Mouse (Mus musculus): ENCODE results near the gene Tead3.
A peak's percentile ranks its signal among the peaks of the same experiment; 100 is the strongest.

The Tead3 gene

DNA sequence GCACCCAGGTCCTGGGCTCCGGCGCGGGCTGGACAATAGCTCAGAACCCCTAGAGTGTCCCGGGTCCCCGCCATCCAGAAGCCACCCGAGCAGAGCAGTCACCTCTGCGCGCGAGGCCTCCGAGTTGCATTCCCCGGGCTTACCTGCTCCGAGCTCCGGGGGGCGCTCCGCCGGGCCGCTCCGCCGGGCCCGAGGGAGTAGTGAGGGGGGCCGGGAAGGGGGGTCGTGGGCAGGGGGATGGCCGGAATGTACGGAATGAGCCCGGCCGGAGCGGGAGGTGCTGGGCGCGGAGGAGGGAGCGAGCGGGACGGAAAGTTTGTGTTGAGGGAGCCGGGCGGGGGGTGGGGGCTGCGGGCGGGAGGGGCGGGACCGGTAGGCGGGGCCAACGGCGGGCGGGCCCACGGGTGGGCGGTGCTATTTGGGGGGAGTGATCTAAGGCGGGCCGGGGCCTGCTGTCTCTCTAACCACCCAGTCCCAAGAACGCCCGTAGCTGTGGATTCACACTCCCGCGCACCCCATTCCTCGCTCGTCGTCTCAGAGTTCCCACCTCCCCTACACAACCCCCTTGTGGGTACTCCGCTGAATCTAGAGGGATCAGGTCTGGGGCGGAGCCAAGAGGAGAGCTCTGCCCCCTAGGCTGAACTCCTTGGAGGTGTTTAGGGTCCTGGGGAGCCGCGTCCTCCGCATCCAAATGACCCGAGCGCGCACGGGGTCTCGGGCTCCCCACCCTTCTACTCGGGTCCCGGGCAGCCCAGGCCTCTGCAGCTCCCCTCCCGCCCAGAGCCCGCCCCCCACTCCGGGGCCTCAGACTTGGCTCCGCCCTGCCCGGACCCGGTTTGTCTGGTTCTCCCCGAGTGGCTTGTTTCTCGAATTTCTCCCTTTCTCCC, at the start of gene Tead3:
TSS of gene Tead3 (minus strand) at position 352 of the 887 bp plus-strand sequence.
- no peak for DNase-seq

DNA sequence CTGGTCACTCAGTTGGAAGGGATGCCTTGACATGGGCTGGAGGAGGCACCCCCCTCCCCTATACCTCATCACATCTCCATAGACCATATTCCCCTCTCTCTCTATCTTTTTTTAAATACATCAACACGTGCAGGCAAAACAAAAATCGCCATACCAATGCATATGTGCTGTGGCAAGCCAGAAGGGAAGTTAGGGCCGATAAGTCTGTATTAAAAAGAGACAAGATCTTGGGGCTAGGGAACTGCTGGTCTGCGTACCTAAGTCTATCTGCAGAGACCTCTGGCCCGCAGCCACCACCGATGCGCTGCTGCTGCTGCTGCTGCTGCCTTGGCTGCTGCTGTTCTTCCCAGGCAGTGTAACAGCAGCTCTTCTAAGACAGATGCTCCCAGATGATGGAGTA, 44.4 kb upstream of the Tead3 start:
- no peak for DNase-seq

DNA sequence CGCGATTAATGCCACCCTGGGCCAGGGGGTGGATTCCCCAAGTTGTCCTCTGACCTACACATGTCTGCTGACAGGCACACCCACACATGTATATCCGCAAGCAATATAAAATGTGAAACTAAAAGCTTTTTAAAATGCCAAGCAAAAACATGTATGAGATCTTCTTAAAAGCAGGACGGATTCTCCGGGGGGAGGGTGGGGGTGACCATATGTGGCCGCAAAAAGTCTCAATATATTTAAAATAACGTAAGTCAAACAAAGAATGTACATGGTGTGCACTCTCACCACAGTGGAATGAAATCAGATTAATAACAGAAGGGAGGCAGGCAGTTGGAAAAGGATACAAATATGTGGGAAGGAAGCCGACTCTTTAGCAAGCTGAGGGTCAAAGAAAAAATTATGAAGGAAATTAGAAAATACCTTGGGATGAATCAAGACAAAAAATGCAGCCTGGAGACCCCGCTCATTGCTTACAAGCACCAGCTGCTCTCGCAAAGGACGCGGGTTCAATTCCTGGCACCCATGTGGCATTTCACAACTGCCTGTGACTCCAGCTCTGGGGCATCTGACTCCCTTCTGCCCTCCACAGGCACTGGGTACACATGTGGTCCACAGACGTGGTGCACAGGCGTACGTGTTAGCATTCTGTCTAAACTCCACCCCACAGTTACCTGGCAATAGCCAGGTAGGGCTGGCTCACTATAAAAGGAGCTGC, 43.6 kb upstream of the Tead3 start:
- no peak for DNase-seq

DNA sequence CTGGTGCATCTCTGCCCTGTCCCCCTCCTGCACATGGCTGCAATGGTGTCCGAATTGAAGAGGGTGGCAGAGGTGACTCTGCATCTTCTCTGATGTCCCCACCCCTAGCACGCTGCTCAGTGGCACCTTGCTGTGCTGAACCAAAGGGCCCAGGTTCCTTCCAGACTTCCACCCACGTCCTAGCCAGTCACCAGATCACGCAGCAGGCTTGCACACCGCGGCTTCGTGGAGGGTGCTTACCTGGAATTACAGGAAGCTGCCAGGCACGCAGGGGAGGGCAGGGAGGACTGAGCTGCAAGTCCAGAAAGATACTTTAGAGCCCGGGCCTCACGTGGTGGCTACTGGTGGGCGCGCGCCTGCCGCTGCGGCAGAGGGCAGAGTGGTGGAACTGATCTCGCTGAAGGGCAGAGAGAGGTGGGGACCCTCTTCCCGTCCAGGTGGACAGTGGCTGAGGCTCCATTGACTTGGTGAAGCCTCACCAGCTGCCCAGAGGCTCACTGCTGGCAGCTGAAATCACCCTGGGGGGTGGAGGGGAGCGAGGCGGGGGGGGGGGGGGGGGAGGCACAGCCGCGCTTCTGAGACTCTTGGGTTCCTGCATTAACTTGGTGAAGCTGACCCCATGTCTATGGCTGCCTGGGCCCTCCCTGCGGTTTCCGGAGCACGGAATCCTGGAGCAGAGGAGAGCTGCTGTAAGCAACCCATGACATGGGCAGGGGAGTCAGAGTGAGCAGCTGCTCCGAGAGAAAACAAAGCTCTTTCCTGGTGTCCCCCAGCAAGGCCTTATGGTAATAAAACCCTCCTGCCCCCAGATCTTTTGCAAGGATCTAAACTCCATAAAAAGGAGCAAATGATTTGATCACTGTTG, 41.2 kb upstream of the Tead3 start:
- no peak for DNase-seq

DNA sequence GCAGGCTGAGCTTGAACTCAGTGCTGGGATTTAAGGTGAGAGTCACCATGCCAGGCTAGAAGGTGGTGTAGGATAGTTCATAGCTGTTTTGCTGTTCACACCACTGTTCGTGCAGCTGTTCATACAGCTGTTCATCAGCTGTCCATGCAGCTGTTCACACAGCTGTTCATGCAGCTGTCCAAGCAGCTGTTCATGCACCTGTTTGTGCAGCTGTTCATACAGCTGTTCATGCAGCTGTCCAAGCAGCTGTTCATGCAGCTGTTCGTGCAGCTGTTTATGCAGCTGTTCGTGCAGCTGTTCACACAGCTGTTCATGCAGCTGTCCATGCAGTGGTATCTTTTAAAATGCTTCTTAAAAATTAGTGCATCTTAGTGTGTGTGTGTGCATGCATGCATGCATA, 37.9 kb upstream of the Tead3 start:
- no peak for DNase-seq

DNA sequence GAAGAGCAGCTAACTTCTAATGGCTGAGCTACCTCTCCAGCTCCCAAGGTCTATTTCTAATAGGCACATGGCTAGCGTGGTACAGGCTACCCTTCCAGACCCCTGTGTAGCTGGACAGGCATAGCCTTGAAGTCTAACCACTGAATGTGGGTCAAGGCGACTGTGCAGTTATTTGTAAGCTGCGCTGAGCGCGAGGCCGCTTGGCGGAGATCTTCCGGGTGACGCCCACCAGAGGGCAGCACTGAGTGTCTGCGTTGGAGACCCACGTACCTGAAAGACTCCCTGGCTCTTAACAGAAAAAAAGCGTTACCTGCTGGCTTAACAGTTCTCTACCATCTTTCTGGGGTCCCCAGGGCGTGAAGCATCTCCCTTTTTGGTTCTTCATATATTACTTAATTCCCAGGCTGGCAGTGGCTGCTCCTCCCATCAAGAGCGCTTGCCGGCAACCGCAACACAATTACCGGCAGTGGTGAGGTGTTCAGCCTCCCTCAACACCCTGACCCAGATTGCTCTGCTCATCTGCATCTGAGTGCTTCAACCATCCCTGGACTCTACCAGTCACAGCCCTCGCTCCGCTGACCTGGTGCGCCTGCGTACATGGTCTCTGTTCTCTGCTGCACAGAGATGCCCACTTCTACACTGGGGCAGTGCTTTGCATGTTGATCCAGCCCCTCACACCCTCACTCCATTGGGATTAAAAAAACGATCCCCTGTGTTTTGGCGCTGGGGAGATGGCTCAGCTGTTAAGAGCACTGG, 35.7 kb upstream of the Tead3 start:
- DNase-seq = peak; percentile 64

DNA sequence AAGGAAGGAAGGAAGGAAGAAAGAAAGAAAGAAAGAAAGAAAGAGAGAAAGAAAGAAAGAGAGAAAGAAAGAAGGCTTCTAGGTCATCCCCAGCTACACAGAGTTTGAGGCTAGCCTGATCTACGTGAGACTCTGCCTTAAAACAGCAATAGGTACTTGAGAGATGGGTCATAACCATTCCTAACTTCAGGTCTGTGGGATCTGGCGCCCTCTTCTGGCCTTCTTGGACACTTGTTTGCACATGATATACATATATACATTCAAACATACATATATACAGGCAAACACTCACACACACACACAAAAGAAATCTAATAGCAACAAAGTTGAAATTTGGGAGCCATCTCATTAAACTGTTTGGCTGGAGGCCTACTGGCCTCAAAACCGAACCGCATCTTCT, 33.7 kb upstream of the Tead3 start:
- no peak for DNase-seq

DNA sequence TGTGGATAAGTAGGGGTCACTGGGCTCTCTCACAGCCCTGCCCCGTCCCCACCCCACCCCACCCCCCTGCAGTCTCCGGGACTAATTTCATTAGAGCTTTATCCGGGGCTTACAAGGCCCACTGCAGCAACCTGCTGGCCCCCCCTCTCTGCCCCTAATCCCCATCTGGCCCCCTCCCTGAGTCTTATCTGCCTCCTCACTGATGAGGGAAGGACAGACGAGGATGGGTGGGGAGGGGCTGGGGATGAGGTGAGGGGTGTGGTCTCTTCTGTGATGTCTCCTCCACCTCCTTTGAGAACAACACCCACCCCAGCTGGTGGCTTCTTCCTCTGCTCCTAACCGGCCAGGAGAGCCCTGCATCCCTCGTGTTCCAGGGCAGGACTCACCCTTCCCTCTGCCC, 29.6 kb upstream of the Tead3 start:
- no peak for DNase-seq

DNA sequence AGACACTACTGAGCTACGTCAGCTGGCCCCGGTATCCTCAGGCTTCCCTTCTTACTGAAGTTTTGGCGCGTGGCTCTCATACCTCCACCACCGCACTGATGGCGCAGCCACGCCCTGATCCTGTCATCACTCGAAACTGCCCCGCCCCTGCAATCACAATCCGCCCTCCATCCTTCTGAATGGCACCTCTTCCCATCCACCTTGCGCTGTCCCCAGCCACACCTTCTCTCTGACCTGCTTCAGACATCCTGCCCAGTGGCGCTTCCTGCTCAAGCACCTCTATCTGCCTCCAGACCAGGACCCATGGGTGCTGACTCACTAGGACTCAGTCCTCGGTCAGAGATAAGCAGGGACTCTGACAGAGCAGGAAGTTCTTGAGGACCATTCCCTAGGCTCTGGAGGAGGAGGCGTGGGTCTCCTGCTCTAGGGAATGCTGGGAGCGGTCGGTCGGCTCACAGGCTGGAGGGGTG, 25.0 kb upstream of the Tead3 start:
- DNase-seq = no peak

DNA sequence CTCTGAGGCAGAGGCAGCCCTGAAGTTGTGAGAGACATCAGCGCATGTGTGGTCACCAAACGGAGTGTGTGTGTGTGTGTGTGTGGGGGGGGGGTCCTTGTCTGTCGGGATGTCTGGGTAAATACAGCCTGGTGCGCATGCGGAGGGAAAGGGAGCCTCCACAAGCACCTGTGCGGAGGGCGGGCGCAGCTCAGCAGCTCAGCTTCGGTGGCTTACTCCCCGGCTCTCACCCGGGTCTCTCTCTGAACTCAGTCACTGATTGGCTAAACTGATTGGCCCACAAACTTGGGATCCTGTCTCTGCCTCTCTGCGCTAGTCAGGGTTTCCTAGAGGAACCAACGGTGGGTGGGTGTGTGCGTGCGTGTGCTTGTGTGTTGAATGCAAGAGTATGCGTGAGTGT, 23.9 kb upstream of the Tead3 start:
- no peak for DNase-seq

DNA sequence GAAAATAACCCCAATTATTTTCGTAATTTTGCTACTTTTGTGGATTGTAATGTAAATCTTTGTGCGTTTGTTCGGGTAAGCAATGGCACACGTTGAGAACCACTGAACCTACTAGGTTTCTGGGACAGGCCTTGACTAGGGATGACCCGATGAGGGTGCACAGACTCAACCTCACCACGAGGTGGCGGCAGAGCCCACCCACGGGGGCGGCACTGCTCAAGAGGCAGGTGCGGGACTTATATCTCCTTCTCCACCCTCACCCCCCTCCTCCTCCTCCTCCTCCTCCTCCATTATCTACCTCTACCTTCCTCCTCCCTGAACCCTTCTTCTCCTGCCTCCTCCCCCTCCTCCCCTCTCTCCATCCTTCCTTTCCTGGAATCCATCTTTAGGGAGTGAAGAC, 23.2 kb upstream of the Tead3 start:
- DNase-seq = no peak

DNA sequence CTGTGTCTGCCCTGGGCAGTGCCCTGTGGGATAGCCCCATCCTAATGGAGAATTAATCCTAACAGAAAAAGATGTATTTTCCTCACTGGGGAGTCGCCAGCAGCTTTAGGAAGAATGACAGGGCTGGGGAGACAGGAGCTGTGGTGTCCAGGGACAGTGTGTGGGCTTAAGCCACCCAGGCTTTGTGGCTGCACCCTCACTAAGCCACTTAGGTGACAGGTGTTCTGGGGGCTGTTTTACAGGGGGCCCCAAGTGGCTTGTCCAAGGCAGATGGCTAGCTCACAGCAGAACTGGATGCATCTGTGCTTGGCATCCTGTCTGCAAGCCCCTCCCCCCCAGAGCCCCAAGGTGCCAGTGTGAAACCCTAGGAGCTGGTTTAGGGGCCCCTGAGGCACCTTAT, 21.3 kb upstream of the Tead3 start:
- no peak for DNase-seq

DNA sequence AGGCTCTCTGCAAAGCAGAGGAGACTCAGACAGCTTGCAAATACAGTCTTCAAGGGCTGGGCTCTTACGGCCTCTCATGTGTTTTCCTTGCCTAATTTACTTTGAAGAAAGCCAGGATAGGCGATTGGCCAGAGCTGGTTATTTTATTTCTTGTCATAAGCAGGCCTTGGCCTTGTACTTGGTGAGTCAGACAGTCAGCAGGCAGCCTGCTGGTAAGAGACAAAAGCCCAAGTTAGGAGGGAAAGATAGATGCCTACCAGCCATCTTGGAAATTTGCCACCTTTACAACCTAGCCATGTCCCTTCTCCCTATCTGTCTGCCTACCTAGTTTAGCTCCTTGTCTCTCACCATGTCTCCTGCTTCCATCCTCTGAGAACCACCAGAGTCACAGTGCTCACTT, 20.7 kb upstream of the Tead3 start:
- no peak for DNase-seq

DNA sequence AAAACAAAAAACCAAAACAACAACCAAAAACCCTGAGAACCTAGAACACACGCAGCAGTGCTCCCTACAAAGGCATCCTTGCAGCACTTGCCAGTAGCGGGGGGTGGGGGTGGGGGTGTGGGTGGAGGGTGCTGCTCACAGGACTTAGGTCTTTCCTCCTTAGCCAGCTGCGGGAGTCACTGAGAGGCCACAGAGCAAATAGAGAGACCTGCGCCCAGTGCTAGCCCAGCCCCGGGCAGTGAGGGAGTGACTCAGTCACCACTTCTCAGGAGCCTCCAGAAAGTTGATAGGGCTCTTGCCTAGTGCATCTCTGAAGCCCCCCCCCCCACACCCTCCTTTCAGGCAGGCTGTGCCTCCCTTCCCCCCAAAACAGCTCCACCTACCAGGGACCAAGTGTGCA, 18.4 kb upstream of the Tead3 start:
- no peak for DNase-seq

DNA sequence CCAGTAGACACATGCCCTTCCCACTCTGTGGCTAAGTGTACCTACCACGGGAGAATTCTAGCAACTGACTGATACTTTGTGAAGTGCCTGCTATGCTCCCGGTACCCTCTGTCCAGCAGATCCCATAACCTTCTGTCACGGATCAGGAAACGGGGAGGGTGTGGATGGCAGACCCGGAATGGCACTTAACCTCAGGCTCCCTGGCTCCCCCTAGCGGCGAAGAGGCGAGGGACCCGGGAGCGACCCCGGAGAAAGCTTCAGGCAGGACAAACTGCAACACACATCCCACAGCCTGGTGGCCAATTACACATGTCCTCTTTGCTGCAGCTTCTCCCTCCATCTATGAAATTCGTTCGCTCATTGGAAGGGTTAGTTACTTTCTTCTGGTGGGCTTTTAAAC, 17.8 kb upstream of the Tead3 start:
- no peak for DNase-seq

DNA sequence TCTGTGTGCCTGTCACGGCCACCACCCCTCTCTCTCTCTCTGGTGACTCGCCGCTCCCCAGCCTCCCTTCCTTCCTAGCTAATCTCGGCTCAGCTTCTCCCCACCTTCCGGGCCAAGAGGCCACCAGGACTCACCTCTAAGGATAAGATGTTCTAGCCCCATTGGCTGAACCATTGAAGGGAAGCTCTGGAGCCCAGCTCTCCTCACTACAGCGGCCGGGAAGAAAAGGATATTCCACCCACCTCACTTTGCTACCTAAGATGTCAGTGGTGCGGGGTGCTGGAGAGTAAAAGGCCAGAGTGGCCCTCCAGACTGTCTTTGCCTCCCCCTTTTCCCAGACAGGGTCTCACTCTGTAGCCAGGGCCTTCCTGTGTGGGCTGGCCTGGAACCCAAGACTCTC, 14.5 kb upstream of the Tead3 start, which contains the start of gene Tulp1:
TSS of gene Tulp1 (minus strand) at position 101 of the 400 bp plus-strand sequence.
- no peak for DNase-seq

DNA sequence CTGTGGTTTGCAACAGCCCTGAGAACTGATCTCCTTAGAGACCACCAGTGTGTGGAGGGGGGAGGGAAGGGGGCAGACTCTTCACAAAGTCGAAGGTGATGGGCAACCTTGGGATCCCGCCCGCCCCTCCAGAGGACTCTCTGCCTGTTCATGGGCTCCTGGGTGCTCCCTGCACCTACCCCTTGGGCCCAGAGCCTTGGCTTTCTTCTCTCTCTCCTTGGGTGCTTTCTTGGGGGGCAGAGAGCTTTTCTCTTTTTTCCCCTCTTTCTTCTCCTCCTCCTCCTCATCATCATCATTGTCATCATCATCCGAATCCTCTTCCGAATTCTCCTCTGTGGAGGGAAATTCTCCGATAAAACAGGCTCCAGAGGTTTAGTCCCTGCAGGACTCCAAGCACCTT, 12.9 kb upstream of the Tead3 start:
- no peak for DNase-seq

DNA sequence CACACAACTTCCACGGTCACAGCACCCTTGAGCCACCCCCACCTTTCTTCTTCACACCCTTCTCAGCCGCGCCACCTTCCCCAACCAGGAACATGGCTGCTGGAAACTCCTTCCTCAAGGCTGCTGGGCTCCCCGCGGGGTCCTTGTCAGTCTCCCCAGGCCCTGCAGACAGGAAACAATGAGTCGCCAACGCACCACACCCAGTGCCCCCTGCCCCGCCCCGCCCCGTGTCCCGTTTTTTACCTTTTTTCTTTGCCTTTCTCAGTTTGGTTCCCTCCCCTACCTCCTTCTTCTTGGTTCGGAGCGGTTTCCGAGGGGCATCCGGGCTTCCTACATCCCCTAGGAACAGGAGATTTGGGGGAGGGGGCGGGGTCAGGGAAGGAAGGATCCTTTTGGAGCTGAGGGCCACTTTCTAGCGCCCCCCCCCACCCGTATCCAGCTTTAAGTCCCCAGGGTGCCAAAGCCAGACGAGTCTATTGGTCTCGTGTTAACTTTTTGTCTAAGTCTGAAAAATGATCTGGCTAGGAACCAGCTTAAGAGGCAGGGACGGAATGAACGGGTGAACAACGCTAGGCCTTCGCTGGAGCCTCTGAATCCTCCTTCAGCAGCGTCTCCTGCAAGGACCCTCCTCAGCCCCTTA, 12.2 kb upstream of the Tead3 start:
- no peak for DNase-seq

DNA sequence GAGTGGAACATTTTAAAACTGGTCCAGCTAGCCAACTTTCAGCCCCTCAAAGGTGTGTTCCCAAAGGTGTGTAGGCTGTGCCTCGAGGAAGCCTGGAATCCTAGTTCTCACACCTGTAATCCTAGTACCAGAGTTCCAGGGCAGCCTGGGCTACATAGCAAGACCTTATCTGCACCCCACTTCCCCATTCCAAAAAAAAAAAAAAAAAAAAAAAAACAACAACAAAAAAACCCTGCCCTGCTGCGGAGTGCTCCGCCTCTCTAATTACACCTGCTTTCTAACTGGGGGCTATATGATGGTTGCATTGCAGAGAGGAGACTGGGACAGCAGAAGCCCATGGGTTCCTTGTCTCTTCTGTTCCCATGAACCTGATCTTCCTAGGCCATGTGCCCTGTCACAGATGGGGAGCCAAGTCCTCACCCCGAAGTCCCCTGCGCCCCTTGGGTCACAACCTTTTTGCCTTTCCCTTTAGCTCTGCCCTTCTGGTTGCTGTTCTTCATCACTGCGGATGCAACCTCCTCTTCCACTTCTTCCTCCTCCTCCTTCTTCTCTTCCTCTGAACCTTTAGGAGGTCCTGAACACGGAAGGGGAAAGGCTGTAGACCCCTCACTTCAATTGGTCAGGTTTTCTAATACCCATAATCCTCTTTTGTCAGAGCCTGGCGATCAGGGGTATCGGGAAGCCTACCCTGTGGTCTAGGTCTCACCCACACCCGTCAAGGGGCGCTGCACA, 11.5 kb upstream of the Tead3 start:
- DNase-seq = no peak

DNA sequence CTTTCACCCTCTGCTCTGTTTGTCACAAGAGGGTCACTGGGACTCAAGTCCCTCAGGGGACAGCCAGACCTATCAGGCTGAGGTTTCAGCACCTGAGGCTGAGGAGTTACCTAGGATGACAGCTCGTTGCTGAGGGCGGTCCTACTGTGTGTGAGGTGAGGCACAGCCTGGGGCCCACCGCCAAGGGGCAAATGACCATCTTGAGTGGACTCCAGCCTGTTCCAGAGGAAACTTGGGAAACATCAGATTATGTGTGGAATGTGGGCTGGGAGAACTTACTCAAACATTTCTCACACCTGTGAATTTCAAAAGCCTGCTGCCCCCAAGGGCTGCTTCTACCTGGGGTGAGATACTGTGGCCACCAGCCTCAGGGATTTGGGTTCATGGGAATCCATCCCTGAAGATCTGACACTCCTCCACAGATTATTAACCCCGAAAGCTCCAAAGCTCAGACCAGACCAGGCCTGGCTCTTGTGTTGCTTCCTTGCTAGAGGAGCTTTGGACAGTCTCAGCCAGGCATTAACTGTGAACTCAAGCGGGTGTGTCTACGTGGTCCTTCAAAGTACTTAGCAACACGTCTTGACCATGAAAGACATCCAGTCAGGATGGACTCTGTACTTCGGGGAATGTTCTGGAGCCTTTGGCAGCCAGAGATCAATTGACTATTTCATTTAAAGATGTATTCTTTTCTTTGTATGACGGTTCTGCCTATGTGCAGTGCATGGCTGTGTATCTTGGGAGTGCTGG, 10.1 kb upstream of the Tead3 start:
- DNase-seq = no peak
